Mouse (Mus musculus): ENCODE results near the gene Zfp12. TPM values are rescaled to one million over a fixed set of nuclear protein-coding genes. Genes with fewer than 3 reads are reported as not detected.

Gene Zfp12
- polyA plus RNA-seq, 1 experiment from 2014 or later = 12.8 TPM

- Histone ChIP-seq H3K9ac (no peak overlapping the region), H3K36me3 (peaks cover 10% of the 10 kb centered on the region; the same call in 1 of the 2 replicates), H3K27ac (no peak overlapping the region), H3K27me3 (replicated peaks) (no peaks in the 10 kb centered on the region), H3K4me1 (peaks cover 14% of the 10 kb centered on the region), H3K4me2 (no peak overlapping the region), H3K9me3 (no peaks in the 10 kb centered on the region), H3K4me3 (replicated peaks) (no peak overlapping the region)
- no peak for ATAC-seq (ENCODE audit: insufficient read depth, low FRiP score, low read depth)
- WGBS = 77% methylated on average over 6 of the region's 6 CpGs
These were observed 31.8 kb downstream of the Zfp12 start for GRCm38 (mm10) chr5:143266794-143267193.

- peaks cover 5% of the 10 kb centered on the region; the same call in 1 of the 2 replicates for H3K36me3 ChIP-seq
- no peak for ATAC-seq (ENCODE audit: insufficient read depth, low FRiP score, low read depth)
- 24% methylated on average over 8 of the region's 8 CpGs for WGBS
- no peaks in the 10 kb centered on the region for H3K9me3 ChIP-seq
- H3K4me1 ChIP-seq = peaks cover 14% of the 10 kb centered on the region
- no peaks in the 10 kb centered on the region for H3K27me3 ChIP-seq (replicated peaks)
- H3K27ac ChIP-seq = no peak overlapping the region
- H3K4me2 ChIP-seq = peak overlapping the region; percentile 83
- peak overlapping the region; percentile 90 for H3K4me3 ChIP-seq (replicated peaks)
- H3K9ac ChIP-seq = no peak overlapping the region
These were observed 34.0 kb downstream of the Zfp12 start for GRCm38 (mm10) chr5:143268985-143269362.

- no peaks in the 10 kb centered on the region for H3K27me3 ChIP-seq (replicated peaks)
- H3K4me2 ChIP-seq = peak within 1 kb of the TSS; percentile 83
- no peaks in the 10 kb centered on the region for H3K9me3 ChIP-seq
- WGBS = under 1% methylated on average over 73 of the region's 79 CpGs
- H3K9ac ChIP-seq = peak within 1 kb of the TSS; percentile 82
- peak within 1 kb of the TSS; percentile 90 for H3K4me3 ChIP-seq (replicated peaks)
- H3K27ac ChIP-seq = peak within 1 kb of the TSS; percentile 72; the same call in 1 of the 2 replicates
- H3K4me1 ChIP-seq = peaks cover 14% of the 10 kb centered on the region
- ATAC-seq (ENCODE audit: insufficient read depth, low FRiP score, low read depth) = peak; percentile 71
- H3K36me3 ChIP-seq = no peaks in the 10 kb centered on the region
These were observed 34.6 kb downstream of the Zfp12 start, which contains the start of gene Zfp316 for GRCm38 (mm10) chr5:143269363-143270150. Gene Zfp316 (minus strand): TSS chr5:143270022.

GRCm38 (mm10) chr5:143270151-143270519, 35.2 kb downstream of the Zfp12 start:
- H3K27ac ChIP-seq = no peak overlapping the region
- H3K9ac ChIP-seq = peak overlapping the region; percentile 82
- no peaks in the 10 kb centered on the region for H3K27me3 ChIP-seq (replicated peaks)
- H3K9me3 ChIP-seq = no peaks in the 10 kb centered on the region
- no peaks in the 10 kb centered on the region for H3K36me3 ChIP-seq
- H3K4me1 ChIP-seq = peaks cover 14% of the 10 kb centered on the region
- H3K4me3 ChIP-seq (replicated peaks) = peak overlapping the region; percentile 90
- WGBS = 2% methylated on average over 12 of the region's 12 CpGs
- no peak; the same call in 1 of the 2 replicates for ATAC-seq (ENCODE audit: insufficient read depth, low FRiP score, low read depth)
- H3K4me2 ChIP-seq = peak overlapping the region; percentile 83

GRCm38 (mm10) chr5:143271642-143272041, 36.7 kb downstream of the Zfp12 start:
- Histone ChIP-seq H3K27me3 (replicated peaks) (peaks cover 8% of the 10 kb centered on the region; the same call in 1 of the 2 replicates), H3K36me3 (no peaks in the 10 kb centered on the region), H3K9ac (no peak overlapping the region), H3K4me1 (peaks cover 14% of the 10 kb centered on the region), H3K9me3 (no peaks in the 10 kb centered on the region), H3K4me3 (replicated peaks) (no peak overlapping the region), H3K4me2 (no peak overlapping the region), H3K27ac (no peak overlapping the region)
- WGBS = 86% methylated on average over 6 of the region's 6 CpGs
- no peak for ATAC-seq (ENCODE audit: insufficient read depth, low FRiP score, low read depth)

DNA sequence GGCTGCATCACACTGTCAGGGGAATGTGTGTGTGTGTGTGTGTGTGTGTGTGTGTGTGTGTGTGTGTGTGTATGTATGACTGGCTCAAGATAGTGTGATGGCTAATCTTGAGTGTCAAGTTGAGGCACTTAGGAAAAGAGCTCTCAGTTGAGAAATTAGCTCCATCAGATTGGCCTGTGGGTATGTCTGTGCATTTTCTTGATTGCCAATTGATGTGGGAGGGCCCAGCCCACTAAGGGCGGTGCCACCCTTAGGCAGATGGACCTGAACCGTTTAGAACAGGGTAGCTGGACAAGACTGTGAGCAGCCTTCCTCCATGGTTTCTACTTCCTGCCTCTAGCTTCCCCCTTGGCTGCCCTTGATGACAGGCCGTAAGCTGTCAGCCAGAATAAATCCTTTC, 37.1 kb downstream of the Zfp12 start:
- Histone ChIP-seq H3K27me3 (replicated peaks) (peaks cover 8% of the 10 kb centered on the region; the same call in 1 of the 2 replicates), H3K4me1 (peaks cover 14% of the 10 kb centered on the region), H3K9me3 (no peaks in the 10 kb centered on the region), H3K36me3 (no peaks in the 10 kb centered on the region), H3K4me2 (no peak overlapping the region), H3K9ac (no peak overlapping the region), H3K4me3 (replicated peaks) (no peak overlapping the region), H3K27ac (no peak overlapping the region)
- WGBS = 65% methylated on average over 3 of the region's 3 CpGs
- no peak for ATAC-seq (ENCODE audit: insufficient read depth, low FRiP score, low read depth)

DNA sequence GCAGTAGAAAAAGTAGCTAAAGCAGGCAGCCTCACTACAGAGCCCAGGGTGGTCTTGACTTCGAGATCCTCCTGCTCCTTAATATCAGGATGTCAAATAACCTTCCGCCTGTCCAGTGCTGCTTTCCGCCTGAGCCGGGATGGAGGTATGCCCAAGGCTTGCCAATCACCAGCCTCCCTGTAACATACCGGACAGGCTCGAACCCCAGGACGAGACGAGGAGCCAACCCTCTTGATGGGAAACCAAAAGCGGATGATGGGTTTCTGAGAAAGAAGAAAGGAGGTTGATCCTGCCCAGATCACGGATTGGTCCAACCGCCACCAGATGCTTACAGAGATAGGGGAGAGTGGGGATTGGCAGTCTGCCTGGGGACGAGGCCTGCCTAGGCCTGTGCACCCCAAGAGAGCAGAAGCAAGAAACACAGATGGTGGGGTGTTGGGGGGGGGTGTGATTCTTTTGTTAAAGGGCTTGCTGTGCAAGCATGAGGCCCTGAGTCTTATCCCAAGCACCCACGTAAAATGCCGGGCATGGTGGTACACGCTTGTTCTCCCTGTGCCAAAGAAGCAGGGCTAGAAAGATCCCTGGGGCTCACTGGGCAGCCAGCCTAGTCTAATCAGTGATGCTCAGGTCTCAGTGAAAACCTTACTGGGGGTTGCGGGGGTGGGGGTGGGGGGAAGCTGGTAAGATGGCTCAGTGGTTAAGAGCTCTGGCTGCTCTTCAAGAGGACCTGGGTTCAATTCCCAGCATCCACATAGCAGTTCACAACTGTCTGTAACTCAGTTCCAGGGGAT, 37.8 kb downstream of the Zfp12 start:
- Histone ChIP-seq H3K4me3 (replicated peaks) (no peak overlapping the region), H3K9ac (no peak overlapping the region), H3K9me3 (no peaks in the 10 kb centered on the region), H3K4me1 (peaks cover 14% of the 10 kb centered on the region), H3K27me3 (replicated peaks) (peaks cover 12% of the 10 kb centered on the region; the same call in 1 of the 2 replicates), H3K36me3 (no peaks in the 10 kb centered on the region), H3K27ac (no peak overlapping the region), H3K4me2 (no peak overlapping the region)
- WGBS = 86% methylated on average over 16 of the region's 16 CpGs
- ATAC-seq (ENCODE audit: insufficient read depth, low FRiP score, low read depth) = no peak

- ATAC-seq (ENCODE audit: insufficient read depth, low FRiP score, low read depth) = no peak
- Histone ChIP-seq H3K4me3 (replicated peaks) (no peak overlapping the region), H3K4me2 (no peak overlapping the region), H3K9ac (no peak overlapping the region), H3K9me3 (no peaks in the 10 kb centered on the region), H3K27ac (no peak overlapping the region), H3K36me3 (no peaks in the 10 kb centered on the region), H3K27me3 (replicated peaks) (peaks cover 13% of the 10 kb centered on the region; the same call in 1 of the 2 replicates), H3K4me1 (peaks cover under 1% of the 10 kb centered on the region; the same call in 1 of the 2 replicates)
- WGBS = 46% methylated on average over 5 of the region's 5 CpGs
These were observed 40.8 kb downstream of the Zfp12 start for GRCm38 (mm10) chr5:143275761-143276160.

- no peak overlapping the region for H3K4me2 ChIP-seq
- no peaks in the 10 kb centered on the region for H3K4me1 ChIP-seq
- no peak overlapping the region for H3K27ac ChIP-seq
- H3K27me3 ChIP-seq (replicated peaks) = peaks cover 13% of the 10 kb centered on the region; the same call in 1 of the 2 replicates
- no peak overlapping the region for H3K9ac ChIP-seq
- no peak overlapping the region for H3K4me3 ChIP-seq (replicated peaks)
- ATAC-seq (ENCODE audit: insufficient read depth, low FRiP score, low read depth) = no peak
- WGBS = 48% methylated on average over 10 of the region's 10 CpGs
- H3K9me3 ChIP-seq = no peaks in the 10 kb centered on the region
- H3K36me3 ChIP-seq = no peaks in the 10 kb centered on the region
These were observed 44.3 kb downstream of the Zfp12 start for GRCm38 (mm10) chr5:143279247-143279646.

DNA sequence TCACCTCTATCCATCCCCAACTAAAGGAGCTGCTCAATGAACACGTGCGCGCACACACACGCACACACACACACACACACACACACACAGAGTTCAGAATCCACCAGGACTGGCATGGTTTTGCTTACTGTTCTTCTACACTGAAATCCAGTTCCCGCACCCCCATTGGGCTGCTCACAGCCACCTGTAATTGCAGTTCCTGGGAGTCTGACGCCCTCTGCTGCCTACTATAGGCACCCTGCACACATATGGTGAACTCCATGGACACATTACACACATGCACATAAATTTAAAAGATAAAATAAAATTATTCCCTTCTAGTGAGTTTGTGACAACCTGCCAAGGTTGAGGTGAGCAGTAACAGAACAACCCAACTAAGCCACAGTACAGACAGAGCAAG, 49.8 kb downstream of the Zfp12 start:
- H3K27me3 ChIP-seq (replicated peaks) = peaks cover 31% of the 10 kb centered on the region
- H3K9ac ChIP-seq = no peak overlapping the region
- H3K27ac ChIP-seq = no peak overlapping the region
- H3K4me3 ChIP-seq (replicated peaks) = no peak overlapping the region
- H3K4me1 ChIP-seq = peaks cover 12% of the 10 kb centered on the region
- H3K36me3 ChIP-seq = no peaks in the 10 kb centered on the region
- WGBS = 53% methylated on average over 6 of the region's 6 CpGs
- no peak overlapping the region for H3K4me2 ChIP-seq
- no peak for ATAC-seq (ENCODE audit: insufficient read depth, low FRiP score, low read depth)
- no peaks in the 10 kb centered on the region for H3K9me3 ChIP-seq

DNA sequence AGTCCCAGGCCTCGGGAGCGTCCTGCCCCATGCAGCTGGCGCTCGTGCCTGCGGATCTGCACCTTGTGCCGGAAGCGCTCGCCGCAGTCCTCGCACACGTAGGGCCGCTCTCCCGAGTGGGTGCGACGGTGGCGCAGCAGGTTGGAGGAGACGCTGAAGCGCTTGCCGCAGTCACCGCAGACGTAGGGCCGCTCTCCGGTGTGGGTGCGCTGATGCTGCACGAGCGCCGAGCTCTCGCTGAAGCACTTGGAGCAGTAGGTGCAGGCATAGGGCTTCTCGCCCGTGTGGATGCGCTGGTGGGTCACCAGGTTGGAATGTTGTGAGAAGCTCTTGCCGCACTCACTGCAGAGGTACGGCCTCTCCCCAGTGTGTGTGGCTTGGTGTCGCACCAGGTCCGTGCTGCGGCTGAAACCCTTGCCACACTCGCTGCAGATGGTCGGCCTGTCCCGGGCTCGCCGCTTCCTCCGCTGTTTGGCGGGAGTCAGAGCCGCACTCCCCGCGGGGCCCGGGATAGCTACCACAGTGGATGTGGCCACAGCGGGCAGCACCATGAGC, 52.9 kb downstream of the Zfp12 start:
- Histone ChIP-seq H3K27ac (no peak overlapping the region), H3K4me1 (peaks cover 12% of the 10 kb centered on the region), H3K4me2 (peak overlapping the region; percentile 59), H3K9ac (no peak overlapping the region), H3K4me3 (replicated peaks) (peak overlapping the region; percentile 29), H3K36me3 (no peaks in the 10 kb centered on the region), H3K27me3 (replicated peaks) (peaks cover 52% of the 10 kb centered on the region), H3K9me3 (no peaks in the 10 kb centered on the region)
- 6% methylated on average over 48 of the region's 48 CpGs for WGBS
- 0 out of 2 replicates have a peak, but pooled peaks have one; percentile 29 for ATAC-seq (ENCODE audit: insufficient read depth, low FRiP score, low read depth)
